Mouse (Mus musculus) layer of hippocampus, postnatal 14 days (tissue): ENCODE measurements around the gene 1700030K09Rik. TPM values are rescaled to one million over a fixed set of nuclear protein-coding genes. Genes with fewer than 3 reads are reported as not detected.
A peak's percentile ranks its signal among the peaks of the same experiment; 100 is the strongest.

ENCODE experiments used
- DNase-seq, 2 experiments: peaks; one replicate each; pipeline ENCODE4 v3.0.0; 2021 to 2022; ENCODE audit warnings: low spot score in 2 of 2, mixed read lengths in 1 of 2
- long read RNA-seq, 2 experiments: library from polyadenylated mRNA; stranded (forward); transcript quantifications; one replicate each; pipeline ENCODE4 v2.0.0; 2021
- total RNA-seq, 2 experiments: library from RNA; stranded (reverse); gene quantifications; 2 replicates each; pipeline ENCODE4 v1.2.3; 2021

Gene 1700030K09Rik
- 10 to 100 TPM; 10.7 to 13.2 TPM for total RNA-seq
- long read RNA-seq, experiment 1, transcript 1700030K09Rik-201 (8 exons, 2,887 nt), result major isoform, 13 of 20 reads
- long read RNA-seq, experiment 1, partial matches to known transcripts, result 4 of 20 reads
- long read RNA-seq, experiment 1, other reads (novel, unspliced or antisense), result 3 of 20 reads
- long read RNA-seq, experiment 2, transcript 1700030K09Rik-201 (8 exons, 2,887 nt), result major isoform, 13 of 21 reads
- long read RNA-seq, experiment 2, partial matches to known transcripts, result 5 of 21 reads
- long read RNA-seq, experiment 2, other reads (novel, unspliced or antisense), result 3 of 21 reads

- peak; percentile 97 to 99 for DNase-seq
Observed at GRCm38 (mm10) chr8:72443338-72443993, at the start of gene 1700030K09Rik, which contains the start of gene Calr3. TSS of gene 1700030K09Rik (plus strand) at chr8:72443880. TSS of gene Calr3 (minus strand) at chr8:72443870.

GRCm38 (mm10) chr8:72401381-72401780, 42.3 kb upstream of the 1700030K09Rik start:
- no peak for DNase-seq

DNA sequence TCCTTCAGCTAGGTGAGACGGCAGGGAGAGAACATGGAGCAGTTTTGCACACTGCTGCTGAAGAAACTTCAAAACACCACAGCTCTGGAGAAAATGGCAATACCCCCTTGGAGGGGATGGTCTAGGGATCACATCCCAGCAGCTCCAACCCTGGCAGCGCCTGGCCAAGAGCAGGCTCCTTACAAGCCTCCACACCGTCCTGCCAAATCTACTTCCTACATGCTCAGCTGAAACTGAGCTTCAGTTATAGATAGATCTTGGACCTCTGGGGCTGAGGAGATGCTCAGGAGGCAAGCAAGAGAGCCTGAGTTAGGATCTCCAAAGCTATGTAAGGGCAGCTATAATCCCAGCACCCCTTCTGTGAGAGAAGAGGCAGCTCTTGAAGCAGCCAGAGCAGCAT, 40.7 kb upstream of the 1700030K09Rik start:
- DNase-seq, result no peak

GRCm38 (mm10) chr8:72407878-72408277, 35.8 kb upstream of the 1700030K09Rik start:
- no peak for DNase-seq

DNA sequence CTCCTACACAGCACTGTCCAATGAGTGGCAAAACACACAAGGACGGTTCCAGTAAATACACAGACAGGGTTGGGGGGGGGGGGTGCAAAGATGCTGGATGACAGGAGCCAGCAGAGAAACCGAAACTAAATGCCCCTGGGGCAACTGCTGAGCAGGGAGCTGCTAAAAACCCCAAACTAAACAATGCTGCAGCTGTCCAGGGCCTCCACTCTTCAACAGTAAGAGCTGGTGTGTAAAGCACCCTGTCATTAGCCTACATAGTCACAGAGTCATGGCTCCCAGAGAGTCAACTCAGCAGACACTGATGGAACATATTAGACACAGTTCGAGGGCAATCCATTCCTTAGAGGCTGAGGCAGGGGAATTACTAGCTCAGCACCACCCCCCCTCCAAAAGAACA, 34.2 kb upstream of the 1700030K09Rik start:
- no peak for DNase-seq

DNA sequence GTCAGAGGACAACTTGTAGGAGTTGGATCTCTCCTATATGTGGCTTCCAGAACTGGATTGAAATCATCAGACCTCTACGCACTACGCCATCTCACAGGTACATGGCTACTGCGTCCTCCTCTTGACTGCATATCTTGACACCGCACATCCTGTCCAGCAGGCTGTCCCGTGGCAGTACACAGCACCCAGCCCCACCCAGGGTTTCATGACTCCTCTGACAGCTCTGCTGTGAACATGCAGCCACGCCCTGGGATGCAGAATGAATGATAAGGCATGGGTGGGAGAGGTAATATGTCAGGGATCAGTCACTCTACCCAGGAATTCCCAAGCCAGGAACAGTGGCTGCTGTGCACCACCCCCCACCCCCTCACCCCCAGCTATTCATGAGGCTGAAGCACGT, 29.8 kb upstream of the 1700030K09Rik start:
- no peak for DNase-seq

DNA sequence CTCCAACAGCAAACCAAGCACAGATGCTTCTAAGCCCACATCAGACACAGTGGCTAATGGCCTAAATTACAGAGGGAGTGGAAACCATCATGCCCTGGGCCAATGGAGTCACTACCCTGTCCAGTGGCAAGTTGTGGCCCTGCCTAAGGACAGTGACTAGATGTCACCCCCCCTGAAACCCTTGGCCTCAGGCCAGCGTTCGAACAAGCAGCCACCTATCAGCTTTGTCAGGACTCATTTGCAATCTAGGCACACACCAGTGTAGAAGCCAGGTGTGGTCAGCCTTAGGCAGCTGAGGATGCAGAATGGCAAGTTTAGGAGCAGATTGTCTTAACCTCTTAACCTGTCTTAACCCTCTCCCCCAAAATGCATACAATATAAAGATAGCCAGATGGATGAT, 28.4 kb upstream of the 1700030K09Rik start:
- DNase-seq, result no peak

GRCm38 (mm10) chr8:72418073-72418472, 25.6 kb upstream of the 1700030K09Rik start:
- no peak for DNase-seq

DNA sequence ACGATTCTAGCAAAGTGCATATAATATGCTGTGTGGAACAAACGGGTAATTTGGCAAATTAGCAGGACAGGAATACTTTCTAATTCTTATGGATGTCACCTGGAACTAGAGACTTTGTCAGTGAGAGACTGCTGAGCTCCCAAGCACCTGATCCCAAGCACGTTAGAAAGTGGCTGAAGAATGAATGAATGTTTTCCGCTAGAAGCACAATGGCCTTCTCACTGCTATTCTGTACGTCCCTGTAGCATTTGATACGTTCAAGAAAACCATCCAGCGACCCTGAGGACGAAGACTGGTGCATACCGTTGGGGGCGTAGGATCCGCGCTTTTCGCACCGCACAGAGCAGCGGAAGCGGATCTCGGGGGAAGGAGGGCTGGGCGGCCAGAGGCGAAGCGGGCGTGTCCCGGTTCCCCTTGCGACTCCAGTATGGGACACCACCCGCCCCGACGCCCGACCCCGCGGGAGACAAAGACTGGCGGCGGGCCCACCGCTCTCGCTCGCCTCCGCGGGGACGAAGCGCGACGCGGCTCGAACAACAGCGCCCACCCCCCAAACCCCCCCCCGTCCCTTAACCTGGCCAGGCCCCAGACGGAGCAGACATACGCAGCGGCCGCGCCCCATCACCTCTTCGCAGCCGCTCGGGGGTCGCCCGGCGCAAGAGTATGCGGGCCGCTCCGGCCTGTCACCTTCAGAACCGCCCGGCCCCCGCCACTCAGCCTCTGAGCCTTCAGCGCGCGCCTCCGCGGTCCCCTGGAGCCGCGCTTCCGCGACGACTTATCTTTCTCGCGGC, 22.9 kb upstream of the 1700030K09Rik start:
- DNase-seq, result peak in 1 of 2 experiments; percentile 32

DNA sequence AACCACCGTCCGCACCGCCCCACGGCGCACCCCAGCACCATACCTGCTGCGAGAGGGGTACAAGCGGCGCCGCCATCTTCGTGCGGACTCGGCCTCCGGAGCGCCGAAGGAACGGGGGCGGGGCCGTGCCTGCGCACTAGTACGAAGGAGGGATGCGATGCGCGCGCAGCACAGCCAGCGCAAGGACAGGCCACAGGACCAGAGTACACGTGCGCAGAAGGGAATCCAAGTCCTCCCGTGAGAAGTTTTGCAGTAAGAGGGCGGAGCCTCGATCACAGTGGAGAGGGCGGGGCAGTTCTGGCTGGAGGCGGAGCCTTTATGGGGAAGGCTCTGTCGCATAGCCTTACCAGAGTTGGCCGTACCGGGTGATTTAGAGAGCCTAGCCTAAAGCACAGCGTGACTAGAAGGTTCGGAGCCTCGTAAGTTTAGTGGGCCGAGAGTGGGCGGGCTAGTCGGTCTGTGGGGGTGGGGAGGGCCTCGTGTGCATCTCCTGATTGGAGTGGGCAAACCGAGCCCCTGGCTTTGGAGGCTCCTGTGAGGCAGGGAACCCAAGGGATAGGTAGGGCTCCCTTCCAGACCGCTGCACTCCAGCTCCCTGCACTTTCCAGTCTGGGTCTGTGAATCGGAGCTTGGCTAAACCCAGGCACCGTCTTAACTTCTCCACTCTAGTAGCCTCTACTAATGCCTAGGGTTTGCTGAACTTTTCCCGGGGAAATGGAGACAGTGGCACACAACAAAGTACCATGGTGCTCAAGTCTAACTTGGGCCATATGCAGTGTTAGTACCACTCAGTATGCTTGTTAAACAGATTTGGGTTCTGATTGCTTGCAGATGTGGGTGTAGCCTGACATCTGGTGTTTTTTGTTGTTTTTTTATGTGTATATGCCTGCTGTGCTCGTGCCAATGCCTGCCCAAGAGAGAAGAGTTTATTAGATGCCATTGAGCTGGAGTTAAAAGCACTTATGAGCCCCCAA, 22.0 kb upstream of the 1700030K09Rik start, which contains the start of gene Eps15l1:
Eps15l1 (minus strand) TSS at position 99 of the 974 bp plus-strand sequence.
- peak; percentile 95 to 99 for DNase-seq

- DNase-seq, result no peak
Observed at GRCm38 (mm10) chr8:72422926-72423325, 20.8 kb upstream of the 1700030K09Rik start.

DNA sequence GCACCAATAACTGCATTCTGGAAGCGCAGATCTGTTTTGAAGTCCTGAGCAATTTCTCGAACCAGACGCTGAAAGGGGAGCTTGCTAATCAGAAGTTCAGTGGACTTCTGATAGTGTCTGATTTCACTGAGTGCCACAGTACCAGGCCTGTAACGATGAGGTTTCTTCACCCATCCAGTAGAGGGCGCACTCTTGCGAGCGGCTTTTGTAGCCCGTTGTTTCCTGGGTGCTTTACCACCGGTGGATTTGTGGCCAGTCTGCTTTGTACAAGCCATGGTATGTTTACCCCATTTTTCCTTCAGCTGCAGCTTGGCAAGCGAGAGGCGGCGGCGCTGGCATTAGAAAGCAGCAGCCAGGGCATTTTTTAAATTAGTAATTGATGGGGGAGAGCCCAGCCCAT, 14.0 kb upstream of the 1700030K09Rik start:
- no peak for DNase-seq

DNA sequence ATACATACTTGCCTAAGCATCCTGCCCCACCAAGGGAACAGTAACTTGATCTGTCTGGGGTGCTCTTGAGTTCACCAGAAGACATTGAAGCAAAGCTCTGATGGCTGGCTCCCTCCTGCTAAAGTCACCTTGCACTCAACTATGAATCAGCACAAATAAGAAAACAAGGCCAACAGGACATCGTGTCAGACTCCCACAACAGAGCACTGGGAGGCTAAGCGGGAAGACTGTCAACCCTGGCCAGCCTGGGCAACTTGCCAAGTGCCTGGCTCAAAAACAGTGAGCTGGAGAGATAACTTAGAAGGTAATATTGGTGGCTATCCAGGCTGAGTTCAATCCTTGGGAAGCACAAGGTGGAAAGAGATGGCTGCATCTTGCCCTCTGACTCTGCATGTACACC, 8.7 kb upstream of the 1700030K09Rik start:
- DNase-seq, result no peak

GRCm38 (mm10) chr8:72438248-72439015, 5.2 kb upstream of the 1700030K09Rik start:
- no peak for DNase-seq

DNA sequence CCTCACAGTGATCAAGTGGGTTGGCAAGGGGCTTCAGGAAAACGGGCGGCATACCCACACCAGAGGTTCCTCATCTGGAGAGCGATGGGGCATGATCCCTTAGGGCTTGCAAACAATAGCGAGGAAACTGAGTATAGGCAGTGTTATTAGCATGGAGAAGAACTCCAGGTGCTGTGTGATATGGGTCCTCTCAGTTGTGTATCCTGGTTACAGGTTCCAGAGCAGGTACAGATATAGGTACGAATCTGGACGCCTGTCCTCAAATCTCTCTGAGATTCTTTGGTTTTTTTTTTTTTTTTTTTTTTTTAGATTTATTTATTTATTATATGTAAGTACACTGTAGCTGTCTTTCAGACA, 292 bp downstream of the 1700030K09Rik start:
- DNase-seq, result no peak

- no peak for DNase-seq
Observed at GRCm38 (mm10) chr8:72445071-72445470, 1.4 kb downstream of the 1700030K09Rik start.

GRCm38 (mm10) chr8:72451516-72451915, 7.8 kb downstream of the 1700030K09Rik start:
- no peak for DNase-seq

GRCm38 (mm10) chr8:72453904-72454303, 10.2 kb downstream of the 1700030K09Rik start:
- DNase-seq, result no peak

- DNase-seq, result no peak
Observed at GRCm38 (mm10) chr8:72455317-72455716, 11.6 kb downstream of the 1700030K09Rik start.

GRCm38 (mm10) chr8:72457806-72458205, 14.1 kb downstream of the 1700030K09Rik start:
- no peak for DNase-seq
